Mouse (Mus musculus): Measurements from ENCODE around the gene Snd1. TPM values are rescaled to one million over a fixed set of nuclear protein-coding genes. Genes with fewer than 3 reads are reported as not detected.

Snd1 gene
- total RNA-seq, 1 experiment = 343 TPM

GRCm38 (mm10) chr6:28586806-28587205 is 111.9 kb downstream of the Snd1 start:
- no peak for TF ChIP-seq CHD2 (IDR thresholded peaks at IDR 0.05; ENCODE audit: low read depth, low read length)
- no peak for TF ChIP-seq MAFK (IDR thresholded peaks at IDR 0.05; ENCODE audit: insufficient read depth, low read depth, low read length)
- no peak for TF ChIP-seq ZNF384 (IDR thresholded peaks at IDR 0.05; ENCODE audit: low read depth, low read length)
- no peak for TF ChIP-seq HCFC1 (IDR thresholded peaks at IDR 0.05; ENCODE audit: borderline replicate concordance, insufficient read depth, low read length)
- TF ChIP-seq ZC3H11A (IDR thresholded peaks at IDR 0.05; ENCODE audit: borderline replicate concordance, low read depth, low read length) = no peak
- in situ Hi-C loops (cut with MboI; ENCODE audit: low sequenced_read_pairs in 2 of 2, unreplicated experiment in 2 of 2) = no loop called here
- H3K27ac ChIP-seq (ENCODE audit: insufficient read depth, low read depth, low read length, poor library complexity, severe bottlenecking) = no peak overlapping the region
- H3K9me3 ChIP-seq (ENCODE audit: control insufficient read depth, insufficient read depth, low read depth, low read length) = no peaks in the 10 kb centered on the region
- H3K9ac ChIP-seq (ENCODE audit: insufficient read depth, low read depth, low read length, poor library complexity, severe bottlenecking) = no peak overlapping the region
- H3K36me3 ChIP-seq (ENCODE audit: control insufficient read depth, insufficient read depth, low read length, poor library complexity, severe bottlenecking) = peaks cover 3% of the 10 kb centered on the region; the same call in 1 of the 2 replicates
- no peak for DNase-seq (ENCODE audit: low read depth, low spot score)
- no peaks in the 10 kb centered on the region for H3K4me1 ChIP-seq (ENCODE audit: control insufficient read depth in 2 of 2, insufficient read depth in 2 of 2, low read length in 2 of 2, poor library complexity in 1 of 2)
- H3K4me3 ChIP-seq (ENCODE audit: insufficient read depth in 1 of 2, low read depth in 1 of 2, low read length in 2 of 2, poor library complexity in 1 of 2, severe bottlenecking in 1 of 2) = no peak overlapping the region

GRCm38 (mm10) chr6:28588494-28589171 is 113.7 kb downstream of the Snd1 start:
- no peak overlapping the region for H3K27ac ChIP-seq (ENCODE audit: insufficient read depth, low read depth, low read length, poor library complexity, severe bottlenecking)
- in situ Hi-C loops (cut with MboI; ENCODE audit: low sequenced_read_pairs in 2 of 2, unreplicated experiment in 2 of 2) = no loop called here
- H3K36me3 ChIP-seq (ENCODE audit: control insufficient read depth, insufficient read depth, low read length, poor library complexity, severe bottlenecking) = peaks cover 7% of the 10 kb centered on the region
- no peak for DNase-seq (ENCODE audit: low read depth, low spot score)
- H3K4me3 ChIP-seq (ENCODE audit: insufficient read depth in 1 of 2, low read depth in 1 of 2, low read length in 2 of 2, poor library complexity in 1 of 2, severe bottlenecking in 1 of 2) = no peak overlapping the region
- no peak overlapping the region for H3K9ac ChIP-seq (ENCODE audit: insufficient read depth, low read depth, low read length, poor library complexity, severe bottlenecking)
- H3K9me3 ChIP-seq (ENCODE audit: control insufficient read depth, insufficient read depth, low read depth, low read length) = no peaks in the 10 kb centered on the region
- no peak for TF ChIP-seq MAFK (IDR thresholded peaks at IDR 0.05; ENCODE audit: insufficient read depth, low read depth, low read length)
- TF ChIP-seq ZNF384 (IDR thresholded peaks at IDR 0.05; ENCODE audit: low read depth, low read length) = no peak
- no peak for TF ChIP-seq ZC3H11A (IDR thresholded peaks at IDR 0.05; ENCODE audit: borderline replicate concordance, low read depth, low read length)
- no peak for TF ChIP-seq HCFC1 (IDR thresholded peaks at IDR 0.05; ENCODE audit: borderline replicate concordance, insufficient read depth, low read length)
- no peak for TF ChIP-seq CHD2 (IDR thresholded peaks at IDR 0.05; ENCODE audit: low read depth, low read length)
- no peaks in the 10 kb centered on the region for H3K4me1 ChIP-seq (ENCODE audit: control insufficient read depth in 2 of 2, insufficient read depth in 2 of 2, low read length in 2 of 2, poor library complexity in 1 of 2)

DNA sequence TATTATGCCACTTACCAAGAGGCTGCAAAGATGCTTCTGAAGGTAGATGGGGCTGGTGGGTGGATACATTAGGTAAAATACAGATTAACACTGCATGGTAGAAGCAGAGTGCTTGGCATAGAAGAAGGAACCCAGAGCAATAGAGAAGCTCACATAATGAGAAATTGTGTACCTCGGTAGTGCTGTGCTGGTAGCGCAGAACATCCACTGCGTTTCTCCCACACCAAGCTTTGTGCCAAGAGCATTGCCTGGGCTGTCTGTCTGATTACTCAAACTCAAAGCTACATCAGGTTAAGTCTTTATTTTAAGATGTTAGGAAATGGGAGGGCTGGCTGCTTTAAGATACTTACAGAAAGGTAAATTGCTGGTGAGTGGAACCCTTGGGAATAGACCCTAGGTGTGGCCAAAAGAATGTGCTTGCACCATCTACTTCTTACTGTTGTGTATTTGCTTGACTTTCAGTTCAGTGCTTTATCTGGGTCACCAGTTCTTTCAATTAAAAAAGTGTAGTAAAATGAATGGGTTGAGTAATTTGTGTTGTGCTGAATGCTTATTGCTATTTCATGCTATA is 117.5 kb downstream of the Snd1 start:
- in situ Hi-C loops (cut with MboI; ENCODE audit: low sequenced_read_pairs in 2 of 2, unreplicated experiment in 2 of 2) = no loop called here
- Histone ChIP-seq H3K9ac (ENCODE audit: insufficient read depth, low read depth, low read length, poor library complexity, severe bottlenecking) (no peak overlapping the region), H3K27ac (ENCODE audit: insufficient read depth, low read depth, low read length, poor library complexity, severe bottlenecking) (no peak overlapping the region), H3K36me3 (ENCODE audit: control insufficient read depth, insufficient read depth, low read length, poor library complexity, severe bottlenecking) (peaks cover 7% of the 10 kb centered on the region), H3K4me3 (ENCODE audit: insufficient read depth in 1 of 2, low read depth in 1 of 2, low read length in 2 of 2, poor library complexity in 1 of 2, severe bottlenecking in 1 of 2) (no peak overlapping the region), H3K4me1 (ENCODE audit: control insufficient read depth in 2 of 2, insufficient read depth in 2 of 2, low read length in 2 of 2, poor library complexity in 1 of 2) (0 out of 4 replicates have a peak, but pooled peaks cover 0 to 3% of the 10 kb centered on the region in 2 experiments), H3K9me3 (ENCODE audit: control insufficient read depth, insufficient read depth, low read depth, low read length) (no peaks in the 10 kb centered on the region)
- TF ChIP-seq HCFC1 (IDR thresholded peaks at IDR 0.05; ENCODE audit: borderline replicate concordance, insufficient read depth, low read length) = no peak
- no peak for TF ChIP-seq MAFK (IDR thresholded peaks at IDR 0.05; ENCODE audit: insufficient read depth, low read depth, low read length)
- no peak for TF ChIP-seq ZNF384 (IDR thresholded peaks at IDR 0.05; ENCODE audit: low read depth, low read length)
- no peak for TF ChIP-seq CHD2 (IDR thresholded peaks at IDR 0.05; ENCODE audit: low read depth, low read length)
- no peak for TF ChIP-seq ZC3H11A (IDR thresholded peaks at IDR 0.05; ENCODE audit: borderline replicate concordance, low read depth, low read length)
- DNase-seq (ENCODE audit: low read depth, low spot score) = no peak

- DNase-seq (ENCODE audit: low read depth, low spot score) = no peak
- H3K9ac ChIP-seq (ENCODE audit: insufficient read depth, low read depth, low read length, poor library complexity, severe bottlenecking) = no peak overlapping the region
- H3K36me3 ChIP-seq (ENCODE audit: control insufficient read depth, insufficient read depth, low read length, poor library complexity, severe bottlenecking) = peaks cover 7% of the 10 kb centered on the region
- in situ Hi-C loops (cut with MboI; ENCODE audit: low sequenced_read_pairs in 2 of 2, unreplicated experiment in 2 of 2) = no loop called here
- TF ChIP-seq ZNF384 (IDR thresholded peaks at IDR 0.05; ENCODE audit: low read depth, low read length) (no peak), CHD2 (IDR thresholded peaks at IDR 0.05; ENCODE audit: low read depth, low read length) (no peak), MAFK (IDR thresholded peaks at IDR 0.05; ENCODE audit: insufficient read depth, low read depth, low read length) (no peak), ZC3H11A (IDR thresholded peaks at IDR 0.05; ENCODE audit: borderline replicate concordance, low read depth, low read length) (no peak), HCFC1 (IDR thresholded peaks at IDR 0.05; ENCODE audit: borderline replicate concordance, insufficient read depth, low read length) (no peak)
- H3K4me1 ChIP-seq (ENCODE audit: control insufficient read depth in 2 of 2, insufficient read depth in 2 of 2, low read length in 2 of 2, poor library complexity in 1 of 2) = peaks cover 0 to 8% of the 10 kb centered on the region in 2 experiments; a peak in 1 of 4 replicates
- H3K9me3 ChIP-seq (ENCODE audit: control insufficient read depth, insufficient read depth, low read depth, low read length) = no peaks in the 10 kb centered on the region
- H3K4me3 ChIP-seq (ENCODE audit: insufficient read depth in 1 of 2, low read depth in 1 of 2, low read length in 2 of 2, poor library complexity in 1 of 2, severe bottlenecking in 1 of 2) = no peak overlapping the region
- no peak overlapping the region for H3K27ac ChIP-seq (ENCODE audit: insufficient read depth, low read depth, low read length, poor library complexity, severe bottlenecking)
These were observed 118.8 kb downstream of the Snd1 start for GRCm38 (mm10) chr6:28593708-28594107.
